Mouse (Mus musculus) hindbrain, embryonic 13.5 days (tissue): ENCODE results near the gene Cnnm4. TPM values are rescaled to one million over a fixed set of nuclear protein-coding genes. Genes with fewer than 3 reads are reported as not detected.
"Not testable (repeated sequence)": the region's sequence is repeated elsewhere in the genome, so short reads cannot be mapped to it uniquely, and the experiment has no call there.

Experiments used
- ATAC-seq: fragments of 200-750 bp; cut with Nextera tagmentation; 2 replicates; pipeline ENCODE4 v1.8.0; 2017; ENCODE audit warnings: moderate TSS enrichment; ENCODE audit not compliant: low FRiP score
- H3K27ac ChIP-seq: fragments of 300-500 bp; sonication (generic); 2 replicates; pipeline ENCODE4 v1.5.1; 2015; ENCODE audit warnings: inconsistent platforms, mild to moderate bottlenecking, moderate library complexity
- H3K27me3 ChIP-seq: fragments of 300-500 bp; sonication (generic); 2 replicates; pipeline ENCODE4 v1.6.1; 2015; ENCODE audit warnings: mild to moderate bottlenecking, inconsistent platforms
- H3K36me3 ChIP-seq: fragments of 300-500 bp; sonication (generic); 2 replicates; pipeline ENCODE4 v1.6.1; 2015; ENCODE audit warnings: mild to moderate bottlenecking, inconsistent platforms
- H3K4me1 ChIP-seq: fragments of 300-500 bp; sonication (generic); replicated peaks from 2 replicates; pipeline ENCODE4 v1.6.1; 2015; ENCODE audit warnings: inconsistent platforms
- H3K4me2 ChIP-seq: fragments of 300-500 bp; sonication (generic); 2 replicates; pipeline ENCODE4 v1.6.1; 2015; ENCODE audit warnings: inconsistent platforms, mild to moderate bottlenecking, moderate library complexity
- H3K4me3 ChIP-seq: fragments of 300-500 bp; sonication (generic); 2 replicates; pipeline ENCODE4 v1.5.1; 2015; ENCODE audit warnings: mild to moderate bottlenecking, inconsistent platforms
- H3K9ac ChIP-seq: fragments of 300-500 bp; sonication (generic); 2 replicates; pipeline ENCODE4 v1.6.1; 2015; ENCODE audit warnings: mild to moderate bottlenecking, inconsistent platforms
- H3K9me3 ChIP-seq: fragments of 300-500 bp; sonication (generic); 2 replicates; pipeline ENCODE4 v1.6.1; 2016; ENCODE audit warnings: inconsistent platforms
- WGBS: fragments of 180-500 bp; shearing (Covaris S2); methylation state at CpG from one replicate; pipeline ENCODE4 v1.1.7; 2015; 5-methylcytosine and 5-hydroxymethylcytosine counted together
- polyA plus RNA-seq: library from polyadenylated mRNA; unstranded; fragments of >200 nt; fragmentation: Nextera tagmentation; extraction: Ambion mirVana; gene quantifications from 2 replicates; pipeline ENCODE4 v1.2.1, GENCODE M21; 2015

The Cnnm4 gene
- polyA plus RNA-seq, 1 experiment from 2014 or later: 8.9 TPM

- Histone ChIP-seq H3K9ac (no peak overlapping the region), H3K27ac (no peak overlapping the region), H3K4me3 (no peak overlapping the region), H3K27me3 (no peaks in the 10 kb centered on the region), H3K9me3 (no peaks in the 10 kb centered on the region), H3K36me3 (peaks cover 69% of the 10 kb centered on the region), H3K4me1 (peaks cover 38% of the 10 kb centered on the region), H3K4me2 (no peak overlapping the region)
- WGBS: 90% methylated on average over 12 of the region's 12 CpGs
- ATAC-seq: no peak
These were observed 54.4 kb downstream of the Cnnm4 start for GRCm38 (mm10) chr1:36525774-36526173.

GRCm38 (mm10) chr1:36526903-36527302, 55.5 kb downstream of the Cnnm4 start:
- H3K27me3 ChIP-seq: no peaks in the 10 kb centered on the region
- no peak overlapping the region for H3K4me2 ChIP-seq
- no peak overlapping the region for H3K9ac ChIP-seq
- peaks cover 38% of the 10 kb centered on the region for H3K4me1 ChIP-seq
- ATAC-seq: no peak
- H3K36me3 ChIP-seq: peaks cover 69% of the 10 kb centered on the region
- no peak overlapping the region for H3K27ac ChIP-seq
- H3K9me3 ChIP-seq: no peaks in the 10 kb centered on the region
- 92% methylated on average over 10 of the region's 10 CpGs for WGBS
- no peak overlapping the region for H3K4me3 ChIP-seq

- peak; percentile 26; the same call in 1 of the 2 replicates for ATAC-seq
- no peaks in the 10 kb centered on the region for H3K27me3 ChIP-seq
- H3K4me2 ChIP-seq: no peak overlapping the region
- H3K9ac ChIP-seq: no peak overlapping the region
- H3K27ac ChIP-seq: peak overlapping the region; percentile 52
- no peaks in the 10 kb centered on the region for H3K9me3 ChIP-seq
- peaks cover 25% of the 10 kb centered on the region for H3K4me1 ChIP-seq
- WGBS: 11% methylated on average over 1 of the region's 1 CpGs
- H3K4me3 ChIP-seq: no peak overlapping the region
- H3K36me3 ChIP-seq: peaks cover 57% of the 10 kb centered on the region
These were observed 56.9 kb downstream of the Cnnm4 start for GRCm38 (mm10) chr1:36528351-36528750.

GRCm38 (mm10) chr1:36529274-36529673, 57.9 kb downstream of the Cnnm4 start:
- 90% methylated on average over 4 of the region's 4 CpGs for WGBS
- Histone ChIP-seq H3K27me3 (no peaks in the 10 kb centered on the region), H3K36me3 (peaks cover 48% of the 10 kb centered on the region), H3K4me2 (no peak overlapping the region), H3K4me3 (no peak overlapping the region), H3K27ac (no peak overlapping the region), H3K9me3 (no peaks in the 10 kb centered on the region), H3K9ac (no peak overlapping the region), H3K4me1 (peaks cover 18% of the 10 kb centered on the region)
- ATAC-seq: no peak

GRCm38 (mm10) chr1:36529875-36530274, 58.5 kb downstream of the Cnnm4 start:
- H3K27ac ChIP-seq: no peak overlapping the region
- no peak for ATAC-seq
- H3K9ac ChIP-seq: no peak overlapping the region
- H3K4me2 ChIP-seq: no peak overlapping the region
- 90% methylated on average over 4 of the region's 4 CpGs for WGBS
- no peaks in the 10 kb centered on the region for H3K27me3 ChIP-seq
- H3K4me1 ChIP-seq: peaks cover 18% of the 10 kb centered on the region
- no peak overlapping the region for H3K4me3 ChIP-seq
- H3K36me3 ChIP-seq: peaks cover 42% of the 10 kb centered on the region
- H3K9me3 ChIP-seq: no peaks in the 10 kb centered on the region

GRCm38 (mm10) chr1:36530485-36530884, 59.1 kb downstream of the Cnnm4 start:
- H3K4me1 ChIP-seq: peaks cover 18% of the 10 kb centered on the region
- no peaks in the 10 kb centered on the region for H3K27me3 ChIP-seq
- ATAC-seq: no peak
- no peak overlapping the region for H3K4me3 ChIP-seq
- no peak overlapping the region for H3K9ac ChIP-seq
- peaks cover 36% of the 10 kb centered on the region for H3K36me3 ChIP-seq
- H3K9me3 ChIP-seq: no peaks in the 10 kb centered on the region
- H3K4me2 ChIP-seq: no peak overlapping the region
- H3K27ac ChIP-seq: no peak overlapping the region; the same call in 1 of the 2 replicates
- 84% methylated on average over 8 of the region's 8 CpGs for WGBS

- no peak for ATAC-seq
- 94% methylated on average over 7 of the region's 7 CpGs for WGBS
- H3K9ac ChIP-seq: no peak overlapping the region
- no peak overlapping the region for H3K4me3 ChIP-seq
- no peaks in the 10 kb centered on the region for H3K9me3 ChIP-seq
- H3K4me2 ChIP-seq: no peak overlapping the region
- no peaks in the 10 kb centered on the region for H3K27me3 ChIP-seq
- H3K27ac ChIP-seq: no peak overlapping the region
- peaks cover 33% of the 10 kb centered on the region for H3K36me3 ChIP-seq
- H3K4me1 ChIP-seq: peaks cover 18% of the 10 kb centered on the region
These were observed 59.5 kb downstream of the Cnnm4 start for GRCm38 (mm10) chr1:36530962-36531361.

- Histone ChIP-seq H3K36me3 (peaks cover 32% of the 10 kb centered on the region), H3K4me3 (no peak overlapping the region), H3K4me1 (peaks cover 18% of the 10 kb centered on the region), H3K27me3 (no peaks in the 10 kb centered on the region), H3K9me3 (no peaks in the 10 kb centered on the region), H3K4me2 (no peak overlapping the region), H3K9ac (no peak overlapping the region), H3K27ac (no peak overlapping the region)
- 92% methylated on average over 12 of the region's 12 CpGs for WGBS
- no peak for ATAC-seq
These were observed 60.0 kb downstream of the Cnnm4 start for GRCm38 (mm10) chr1:36531461-36531860.

GRCm38 (mm10) chr1:36533546-36533945, 62.1 kb downstream of the Cnnm4 start:
- H3K27ac ChIP-seq: no peak overlapping the region
- no peak overlapping the region for H3K9ac ChIP-seq
- peaks cover 17% of the 10 kb centered on the region; the same call in 1 of the 2 replicates for H3K4me1 ChIP-seq
- H3K9me3 ChIP-seq: no peaks in the 10 kb centered on the region
- 86% methylated on average over 6 of the region's 6 CpGs for WGBS
- H3K27me3 ChIP-seq: no peaks in the 10 kb centered on the region
- no peak overlapping the region for H3K4me2 ChIP-seq
- no peak overlapping the region for H3K4me3 ChIP-seq
- ATAC-seq: no peak
- peaks cover 28% of the 10 kb centered on the region for H3K36me3 ChIP-seq

GRCm38 (mm10) chr1:36534595-36535058, 63.2 kb downstream of the Cnnm4 start:
- 91% methylated on average over 6 of the region's 6 CpGs for WGBS
- no peak overlapping the region for H3K4me2 ChIP-seq
- no peak for ATAC-seq
- H3K4me1 ChIP-seq: peaks cover 16% of the 10 kb centered on the region; the same call in 1 of the 2 replicates
- no peak overlapping the region for H3K9ac ChIP-seq
- H3K4me3 ChIP-seq: no peak overlapping the region
- peaks cover 39% of the 10 kb centered on the region for H3K36me3 ChIP-seq
- H3K27ac ChIP-seq: no peak overlapping the region
- H3K9me3 ChIP-seq: no peaks in the 10 kb centered on the region
- H3K27me3 ChIP-seq: no peaks in the 10 kb centered on the region

GRCm38 (mm10) chr1:36535477-36536396, 64.3 kb downstream of the Cnnm4 start:
- Histone ChIP-seq H3K9me3 (no peaks in the 10 kb centered on the region), H3K4me3 (no peak overlapping the region), H3K4me2 (no peak overlapping the region), H3K36me3 (peaks cover 43% of the 10 kb centered on the region), H3K27me3 (no peaks in the 10 kb centered on the region), H3K27ac (no peak overlapping the region), H3K4me1 (0 out of 2 replicates have a peak, but pooled peaks cover 5% of the 10 kb centered on the region), H3K9ac (no peak overlapping the region)
- WGBS: 91% methylated on average over 11 of the region's 11 CpGs
- no peak for ATAC-seq

- Histone ChIP-seq H3K27ac (no peak overlapping the region), H3K9ac (no peak overlapping the region), H3K4me1 (0 out of 2 replicates have a peak, but pooled peaks cover 4% of the 10 kb centered on the region), H3K4me3 (no peak overlapping the region), H3K9me3 (no peaks in the 10 kb centered on the region), H3K27me3 (no peaks in the 10 kb centered on the region), H3K4me2 (no peak overlapping the region), H3K36me3 (peaks cover 42% of the 10 kb centered on the region)
- ATAC-seq: no peak
- WGBS: 81% methylated on average over 8 of the region's 8 CpGs
These were observed 64.9 kb downstream of the Cnnm4 start for GRCm38 (mm10) chr1:36536397-36536728.

GRCm38 (mm10) chr1:36536783-36537182, 65.4 kb downstream of the Cnnm4 start, which contains the start of gene Ankrd23:
Gene Ankrd23 (minus strand): TSS chr1:36536883.
- H3K36me3 ChIP-seq: peaks cover 42% of the 10 kb centered on the region
- WGBS: 97% methylated on average over 9 of the region's 9 CpGs
- H3K27ac ChIP-seq, H3K4me1 ChIP-seq, H3K4me3 ChIP-seq, H3K9me3 ChIP-seq, H3K4me2 ChIP-seq, ATAC-seq, H3K9ac ChIP-seq, H3K27me3 ChIP-seq: not testable (repeated sequence)
